Mouse (Mus musculus) splenic B cell, adult 2 months (primary cell): ENCODE data around the gene Msmp.
"Not testable (repeated sequence)": the region's sequence is repeated elsewhere in the genome, so short reads cannot be mapped to it uniquely, and the experiment has no call there.

ENCODE experiments used
- DNase-seq: peaks from one replicate; pipeline ENCODE4 v3.0.0-alpha.2; 2011; ENCODE audit warnings: low read depth, low spot score
- H3K27me3 ChIP-seq: 2 replicates; pipeline ENCODE4 v1.6.1; 2012; ENCODE audit warnings: mild to moderate bottlenecking, low read length, moderate library complexity, mixed read lengths; ENCODE audit not compliant: control insufficient read depth, poor library complexity, insufficient read depth, severe bottlenecking
- H3K36me3 ChIP-seq: 2 replicates; pipeline ENCODE4 v1.6.1; 2012; ENCODE audit warnings: mild to moderate bottlenecking, low read length, moderate library complexity, mixed read lengths; ENCODE audit not compliant: control insufficient read depth, poor library complexity, insufficient read depth, severe bottlenecking

The Msmp gene

GRCm38 (mm10) chr4:43560976-43561375 is 23.3 kb downstream of the Msmp start:
- no peaks in the 10 kb centered on the region for H3K27me3 ChIP-seq
- peak; percentile 8 for DNase-seq
- peaks cover 8% of the 10 kb centered on the region for H3K36me3 ChIP-seq

- peak; percentile 48 for DNase-seq
- Histone ChIP-seq H3K27me3 (no peaks in the 10 kb centered on the region), H3K36me3 (peaks cover 5% of the 10 kb centered on the region)
Measured at GRCm38 (mm10) chr4:43560243-43560611, 24.1 kb downstream of the Msmp start.

GRCm38 (mm10) chr4:43559519-43560242 is 24.6 kb downstream of the Msmp start:
- Histone ChIP-seq H3K27me3 (no peaks in the 10 kb centered on the region), H3K36me3 (peaks cover 8% of the 10 kb centered on the region)
- peak; percentile 25 for DNase-seq

GRCm38 (mm10) chr4:43558631-43559356 is 25.5 kb downstream of the Msmp start:
- peaks cover 8% of the 10 kb centered on the region for H3K36me3 ChIP-seq
- no peaks in the 10 kb centered on the region for H3K27me3 ChIP-seq
- DNase-seq = peak; percentile 54

GRCm38 (mm10) chr4:43558028-43558630 is 26.2 kb downstream of the Msmp start:
- no peaks in the 10 kb centered on the region for H3K27me3 ChIP-seq
- DNase-seq = no peak

GRCm38 (mm10) chr4:43555926-43556325 is 28.4 kb downstream of the Msmp start:
- no peak for DNase-seq
- Histone ChIP-seq H3K27me3 (no peaks in the 10 kb centered on the region), H3K36me3 (peaks cover 22% of the 10 kb centered on the region)

More at GRCm38 (mm10) chr4:43558028-43558630, 26.2 kb downstream of the Msmp start:
- H3K36me3 ChIP-seq = peaks cover 14% of the 10 kb centered on the region

- no peak for DNase-seq
- Histone ChIP-seq H3K36me3 (peaks cover 30% of the 10 kb centered on the region), H3K27me3 (no peaks in the 10 kb centered on the region)
Measured at GRCm38 (mm10) chr4:43553891-43554290, 30.4 kb downstream of the Msmp start.

GRCm38 (mm10) chr4:43552437-43552836 is 31.9 kb downstream of the Msmp start:
- Histone ChIP-seq H3K27me3 (no peaks in the 10 kb centered on the region), H3K36me3 (peaks cover 35% of the 10 kb centered on the region)
- DNase-seq = no peak

- not testable (repeated sequence) for H3K27me3 ChIP-seq, DNase-seq
- H3K36me3 ChIP-seq = peaks cover 41% of the 10 kb centered on the region
Measured at GRCm38 (mm10) chr4:43551854-43552253, 32.4 kb downstream of the Msmp start.

- H3K27me3 ChIP-seq = no peaks in the 10 kb centered on the region
- no peak for DNase-seq
Measured at GRCm38 (mm10) chr4:43549055-43549454, 35.2 kb downstream of the Msmp start.

GRCm38 (mm10) chr4:43547160-43547559 is 37.1 kb downstream of the Msmp start:
- Histone ChIP-seq H3K36me3 (peaks cover 38% of the 10 kb centered on the region), H3K27me3 (no peaks in the 10 kb centered on the region)
- DNase-seq = no peak

More at GRCm38 (mm10) chr4:43549055-43549454, 35.2 kb downstream of the Msmp start:
- H3K36me3 ChIP-seq = peaks cover 41% of the 10 kb centered on the region

- H3K27me3 ChIP-seq = no peaks in the 10 kb centered on the region
- H3K36me3 ChIP-seq = peaks cover 41% of the 10 kb centered on the region
- DNase-seq = no peak
Measured at GRCm38 (mm10) chr4:43546375-43547047, 37.8 kb downstream of the Msmp start.

GRCm38 (mm10) chr4:43542044-43542443 is 42.2 kb downstream of the Msmp start:
- Histone ChIP-seq H3K36me3 (peaks cover 46% of the 10 kb centered on the region), H3K27me3 (no peaks in the 10 kb centered on the region)

GRCm38 (mm10) chr4:43536031-43536430 is 48.3 kb downstream of the Msmp start:
- Histone ChIP-seq H3K36me3 (peaks cover 45% of the 10 kb centered on the region), H3K27me3 (no peaks in the 10 kb centered on the region)
- no peak for DNase-seq

More at GRCm38 (mm10) chr4:43542044-43542443, 42.2 kb downstream of the Msmp start:
- no peak for DNase-seq
